Mouse (Mus musculus) bone marrow macrophage, adult 2 months (primary cell): ENCODE measurements around the gene Gm5148.

ENCODE experiments used
- CTCF ChIP-seq: IDR thresholded peaks from 2 replicates; pipeline ENCODE4 v1.5.1; 2012; ENCODE audit warnings: low read depth, mild to moderate bottlenecking, low read length, moderate library complexity
- POLR2A ChIP-seq: IDR thresholded peaks from 2 replicates; pipeline ENCODE4 v1.6.1; 2012; ENCODE audit warnings: mild to moderate bottlenecking, low read depth, low read length, borderline replicate concordance

DNA sequence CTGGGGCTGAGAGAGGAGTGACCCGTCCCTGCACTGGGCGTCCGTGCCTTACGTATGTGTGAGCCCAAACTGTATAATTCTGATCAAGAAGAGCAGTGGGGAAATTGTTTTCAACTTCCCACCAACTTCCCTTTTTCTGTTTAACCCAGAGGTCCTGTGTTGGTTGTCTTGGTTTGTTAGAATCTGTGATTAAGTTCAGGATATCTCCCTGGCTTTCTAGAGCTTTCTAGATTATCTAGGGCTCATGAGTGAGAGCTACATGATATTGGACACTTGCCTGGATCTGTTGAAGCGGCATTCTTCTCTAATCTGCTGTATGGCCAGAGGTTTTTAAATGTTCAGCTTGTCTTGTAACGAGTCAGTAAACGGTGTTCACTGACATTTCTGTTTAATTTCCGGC is 30.7 kb downstream of the Gm5148 start:
- TF ChIP-seq CTCF: no peak
- TF ChIP-seq POLR2A: no peak
